ENCODE assay signal across 8 mouse cellular contexts in the genomic region with DNA sequence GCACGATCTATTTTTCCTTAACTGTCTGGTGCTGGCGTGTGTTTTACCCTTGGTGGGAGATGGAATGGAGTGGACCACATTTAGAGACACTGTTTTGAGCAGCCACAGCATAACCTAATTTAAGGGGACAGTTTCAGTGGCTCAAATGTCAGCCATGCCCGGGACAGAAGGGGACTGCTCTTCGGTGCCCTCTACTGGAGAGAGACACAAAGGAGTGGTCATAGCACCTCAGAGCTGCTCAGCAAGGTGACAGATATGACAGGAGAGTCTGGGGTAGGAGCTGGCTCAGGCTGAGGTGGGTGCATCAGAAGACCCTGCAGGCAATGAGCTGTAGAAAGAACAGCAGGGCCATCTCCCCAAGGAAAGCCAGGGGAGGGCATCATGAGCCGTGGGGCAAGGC. TPM values are rescaled to one million over a fixed set of nuclear protein-coding genes. Genes with fewer than 3 reads are reported as not detected.
DNase-seq lines count a peak whose midpoint lies in the region; ATAC-seq and TF ChIP-seq lines count a peak whose summit lies in the region.

No protein-coding gene starts in this region.

- TF ChIP-seq CTCF in C2C12 (IDR thresholded peaks at IDR 0.05; ENCODE audit: control insufficient read depth, insufficient read depth, insufficient read length): peak; percentile 22

- H3ac ChIP-seq in C2C12 (ENCODE audit: control insufficient read depth, insufficient read length, low read depth): no peak overlapping the region

- 69% methylated on average over 5 of the region's 5 CpGs for WGBS in hindbrain, embryonic 11.5 days
- WGBS in hindbrain, embryonic 13.5 days: 69% methylated on average over 5 of the region's 5 CpGs
- WGBS in forebrain, embryonic 13.5 days: 59% methylated on average over 5 of the region's 5 CpGs

- no peaks in the 10 kb centered on the region for H3K4me1 ChIP-seq in hindbrain, embryonic 11.5 days (replicated peaks; ENCODE audit: control insufficient read depth, insufficient read depth, low read length)
- H3K4me1 ChIP-seq in hindbrain, embryonic 13.5 days (replicated peaks): peaks cover 9% of the 10 kb centered on the region
- H3K4me1 ChIP-seq in forebrain, embryonic 13.5 days: peaks cover 7% of the 10 kb centered on the region; the same call in 1 of the 2 replicates

- no peaks in the 10 kb centered on the region for H3K27me3 ChIP-seq in hindbrain, embryonic 11.5 days (ENCODE audit: control insufficient read depth, insufficient read depth, low read length)
- no peaks in the 10 kb centered on the region for H3K27me3 ChIP-seq in hindbrain, embryonic 13.5 days
- no peaks in the 10 kb centered on the region for H3K27me3 ChIP-seq in C2C12 (ENCODE audit: control insufficient read depth, insufficient read depth, insufficient read length)
- no peaks in the 10 kb centered on the region for H3K27me3 ChIP-seq in forebrain, embryonic 13.5 days

- H3K4me3 ChIP-seq in hindbrain, embryonic 11.5 days (ENCODE audit: low read depth, low read length): no peak overlapping the region
- H3K4me3 ChIP-seq in hindbrain, embryonic 13.5 days: no peak overlapping the region
- H3K4me3 ChIP-seq in C2C12 (ENCODE audit: insufficient read depth, poor library complexity, severe bottlenecking): no peak overlapping the region
- no peak overlapping the region for H3K4me3 ChIP-seq in forebrain, embryonic 13.5 days

- no peak overlapping the region for H3K27ac ChIP-seq in hindbrain, embryonic 11.5 days (ENCODE audit: low read depth, low read length)
- no peak overlapping the region for H3K27ac ChIP-seq in hindbrain, embryonic 13.5 days
- no peak overlapping the region for H3K27ac ChIP-seq in forebrain, embryonic 13.5 days

- DNase-seq in hindbrain, embryonic 11.5 days (ENCODE audit: low spot score): peak; percentile 67
- DNase-seq in T-cell, adult 2 months (ENCODE audit: low spot score): peak; percentile 12
- peak; percentile 13 to 70 for DNase-seq in kidney, postnatal 36 days
- DNase-seq in spleen, postnatal 4 days (ENCODE audit: low spot score in 2 of 2): peak; percentile 58 to 79
- no peak for DNase-seq in frontal cortex, postnatal 10 days (ENCODE audit: low spot score in 2 of 2)

- H3K9me3 ChIP-seq in hindbrain, embryonic 11.5 days (ENCODE audit: control insufficient read depth, low read length): no peaks in the 10 kb centered on the region
- H3K9me3 ChIP-seq in hindbrain, embryonic 13.5 days: no peaks in the 10 kb centered on the region
- H3K9me3 ChIP-seq in forebrain, embryonic 13.5 days (replicated peaks): no peaks in the 10 kb centered on the region

- no peak overlapping the region for H3K4me2 ChIP-seq in hindbrain, embryonic 11.5 days (replicated peaks; ENCODE audit: low read depth, low read length)
- H3K4me2 ChIP-seq in hindbrain, embryonic 13.5 days: no peak overlapping the region
- no peak overlapping the region for H3K4me2 ChIP-seq in forebrain, embryonic 13.5 days

- no peaks in the 10 kb centered on the region for H3K79me3 ChIP-seq in C2C12 (ENCODE audit: low read depth)

- peaks cover 2% of the 10 kb centered on the region; the same call in 1 of the 2 replicates for H3K36me3 ChIP-seq in hindbrain, embryonic 11.5 days (ENCODE audit: control insufficient read depth, insufficient read depth, low read length)
- peaks cover 64% of the 10 kb centered on the region for H3K36me3 ChIP-seq in hindbrain, embryonic 13.5 days
- H3K36me3 ChIP-seq in C2C12 (ENCODE audit: control insufficient read depth, insufficient read depth): peaks cover 63% of the 10 kb centered on the region
- peaks cover 73% of the 10 kb centered on the region for H3K36me3 ChIP-seq in forebrain, embryonic 13.5 days (ENCODE audit: poor library complexity, severe bottlenecking)

- H3K9ac ChIP-seq in hindbrain, embryonic 11.5 days (ENCODE audit: low read depth, low read length): no peak overlapping the region
- H3K9ac ChIP-seq in hindbrain, embryonic 13.5 days: no peak overlapping the region
- H3K9ac ChIP-seq in forebrain, embryonic 13.5 days: no peak overlapping the region

- ATAC-seq in hindbrain, embryonic 11.5 days (ENCODE audit: low FRiP score): no peak
- no peak for ATAC-seq in hindbrain, embryonic 13.5 days (ENCODE audit: low FRiP score)
- no peak for ATAC-seq in forebrain, embryonic 13.5 days

- H3K79me2 ChIP-seq in C2C12 (ENCODE audit: control insufficient read depth, insufficient read depth): peaks cover 4% of the 10 kb centered on the region

TF ChIP-seq in C2C12, 6 proteins besides CTCF, POLR2A, EP300 and RAD21:
- TF ChIP-seq MYOD1 (IDR thresholded peaks at IDR 0.05; ENCODE audit: control insufficient read depth, insufficient read length, low read depth): no peak
- TF ChIP-seq FOSL1 (IDR thresholded peaks at IDR 0.05; ENCODE audit: insufficient read depth, low read length, poor library complexity, severe bottlenecking): no peak
- TF ChIP-seq CEBPB (IDR thresholded peaks at IDR 0.05; ENCODE audit: low read depth): no peak
- TF ChIP-seq MAX (IDR thresholded peaks at IDR 0.05): no peak
- no peak for TF ChIP-seq MYOG (IDR thresholded peaks at IDR 0.05; ENCODE audit: control insufficient read depth, extremely low read depth, insufficient read length)
- no peak for TF ChIP-seq USF1 (IDR thresholded peaks at IDR 0.05; ENCODE audit: low read depth)
TF ChIP-seq in C2C12: peak in this region for 0.

RNA-seq across cellular contexts. Expression of gene Rbm19, which starts 15.3 kb away (rescaled TPM):
- 23.0 and 28.7 TPM in 2 replicates for polyA plus RNA-seq in hindbrain, embryonic 11.5 days (2014; fragmentation: Nextera tagmentation; extraction: Ambion mirVana)
- polyA plus RNA-seq in hindbrain, embryonic 13.5 days (2015; fragmentation: Nextera tagmentation; extraction: Ambion mirVana): 16.2 and 18.1 TPM in 2 replicates
- polyA plus RNA-seq in C2C12 (2012; fragmentation: generic; extraction: Trizol): 54.4 TPM
- polyA plus RNA-seq in forebrain, embryonic 13.5 days (2015; fragmentation: Nextera tagmentation; extraction: Ambion mirVana): 17.8 and 20.2 TPM in 2 replicates

Comparison
In these comparisons a context has a peak if more than half of its experiments do, and no peak if none do; other contexts are left out.
1. DNase-seq: peak in hindbrain, embryonic 11.5 days (single experiment), T-cell, adult 2 months (single experiment), kidney, postnatal 36 days (2 of 2) and spleen, postnatal 4 days (2 of 2); none in frontal cortex, postnatal 10 days (0 of 2).